Mouse (Mus musculus): ENCODE results near the gene Dagla.
A peak's percentile ranks its signal among the peaks of the same experiment; 100 is the strongest.

Gene Dagla

GRCm38 (mm10) chr19:10280771-10281540 lies 23.7 kb downstream of the Dagla start:
- no peak for DNase-seq (ENCODE audit: low spot score in 2 of 2)

- no peak for DNase-seq (ENCODE audit: low spot score in 2 of 2)
Measured at GRCm38 (mm10) chr19:10279668-10280067, 25.0 kb downstream of the Dagla start.

GRCm38 (mm10) chr19:10278669-10279324 lies 25.9 kb downstream of the Dagla start:
- DNase-seq (ENCODE audit: low spot score in 2 of 2): no peak

GRCm38 (mm10) chr19:10277759-10278158 lies 26.9 kb downstream of the Dagla start:
- DNase-seq (ENCODE audit: low spot score in 2 of 2): no peak

GRCm38 (mm10) chr19:10277331-10277730 lies 27.3 kb downstream of the Dagla start:
- no peak for DNase-seq (ENCODE audit: low spot score in 2 of 2)

- no peak for DNase-seq (ENCODE audit: low spot score in 2 of 2)
Measured at GRCm38 (mm10) chr19:10276483-10277144, 28.1 kb downstream of the Dagla start.

GRCm38 (mm10) chr19:10274056-10274455 lies 30.6 kb downstream of the Dagla start:
- DNase-seq (ENCODE audit: low spot score in 2 of 2): no peak

GRCm38 (mm10) chr19:10272746-10273145 lies 31.9 kb downstream of the Dagla start:
- peak in 1 of 2 experiments; percentile 54 for DNase-seq (ENCODE audit: low spot score in 2 of 2)

- no peak for DNase-seq (ENCODE audit: low spot score in 2 of 2)
Measured at GRCm38 (mm10) chr19:10271592-10271991, 33.1 kb downstream of the Dagla start.

GRCm38 (mm10) chr19:10270356-10270755 lies 34.3 kb downstream of the Dagla start:
- DNase-seq (ENCODE audit: low spot score in 2 of 2): no peak

GRCm38 (mm10) chr19:10268851-10269250 lies 35.8 kb downstream of the Dagla start:
- no peak for DNase-seq (ENCODE audit: low spot score in 2 of 2)

- no peak for DNase-seq (ENCODE audit: low spot score in 2 of 2)
Measured at GRCm38 (mm10) chr19:10267953-10268352, 36.7 kb downstream of the Dagla start.

GRCm38 (mm10) chr19:10267057-10267456 lies 37.6 kb downstream of the Dagla start:
- no peak for DNase-seq (ENCODE audit: low spot score in 2 of 2)

- DNase-seq (ENCODE audit: low spot score in 2 of 2): no peak
Measured at GRCm38 (mm10) chr19:10266196-10266850, 38.4 kb downstream of the Dagla start.

- DNase-seq (ENCODE audit: low spot score in 2 of 2): no peak
Measured at GRCm38 (mm10) chr19:10261369-10261768, 43.3 kb downstream of the Dagla start.

GRCm38 (mm10) chr19:10258279-10259011 lies 46.2 kb downstream of the Dagla start:
- peak; percentile 64 to 74 for DNase-seq (ENCODE audit: low spot score in 2 of 2)

GRCm38 (mm10) chr19:10248128-10248527 lies 56.5 kb downstream of the Dagla start:
- no peak for DNase-seq (ENCODE audit: low spot score in 2 of 2)

- no peak for DNase-seq (ENCODE audit: low spot score in 2 of 2)
Measured at GRCm38 (mm10) chr19:10247165-10247564, 57.5 kb downstream of the Dagla start.

GRCm38 (mm10) chr19:10244183-10244582 lies 60.5 kb downstream of the Dagla start:
- peak; percentile 31 to 45 for DNase-seq (ENCODE audit: low spot score in 2 of 2)

GRCm38 (mm10) chr19:10242916-10243315 lies 61.8 kb downstream of the Dagla start:
- peak in 1 of 2 experiments; percentile 29 for DNase-seq (ENCODE audit: low spot score in 2 of 2)

GRCm38 (mm10) chr19:10240654-10241305 lies 63.9 kb downstream of the Dagla start, which contains the start of gene Myrf:
Gene Myrf, minus strand, starts transcription at chr19:10240748.
- DNase-seq (ENCODE audit: low spot score in 2 of 2): peak in 1 of 2 experiments; percentile 44

All from frontal cortex, postnatal 14 days (tissue).